31 mouse cellular contexts compared by ENCODE assay signal in genomic region chr2:24845256-24845655, GRCm38 (mm10).
"Had no signal": no experiment of that assay in that cellular context is flagged by ENCODE, and none has a peak within 500 bp of the region (broad histone marks: within the 10 kb centered on the region; RNA-seq: fewer than 3 reads in every experiment).

No protein-coding gene starts in this region.

- H3K9me3 ChIP-seq: limb, embryonic 10.5 days; limb, embryonic 12.5 days; limb, embryonic 13.5 days; limb, embryonic 15.5 days; liver, embryonic 12.5 days; liver, embryonic 13.5 days; liver, embryonic 15.5 days; lung, embryonic 15.5 days; megakaryocyte, embryonic 14.5 days; midbrain, embryonic 10.5 days; midbrain, embryonic 12.5 days; midbrain, embryonic 13.5 days; midbrain, embryonic 15.5 days; neural tube, embryonic 12.5 days had no signal

- H3K9ac ChIP-seq: limb, embryonic 12.5 days; limb, embryonic 13.5 days; limb, embryonic 15.5 days; liver, embryonic 12.5 days; liver, embryonic 13.5 days; liver, embryonic 14.5 days; liver, embryonic 15.5 days; liver, postnatal 0 days; lung, embryonic 14.5 days; lung, embryonic 15.5 days; midbrain, embryonic 12.5 days; midbrain, embryonic 13.5 days; midbrain, embryonic 15.5 days; neural tube, embryonic 12.5 days had no signal

- H3K27me3 ChIP-seq: limb, embryonic 12.5 days; limb, embryonic 13.5 days; limb, embryonic 15.5 days; liver, embryonic 12.5 days; liver, embryonic 13.5 days; liver, embryonic 15.5 days; lung, embryonic 15.5 days; megakaryocyte, embryonic 14.5 days; midbrain, embryonic 12.5 days; midbrain, embryonic 13.5 days; midbrain, embryonic 15.5 days; neural tube, embryonic 12.5 days had no signal

- H3K4me2 ChIP-seq: limb, embryonic 12.5 days; limb, embryonic 13.5 days; limb, embryonic 15.5 days; liver, embryonic 12.5 days; liver, embryonic 13.5 days; liver, embryonic 15.5 days; lung, embryonic 14.5 days; lung, embryonic 15.5 days; midbrain, embryonic 11.5 days; midbrain, embryonic 12.5 days; midbrain, embryonic 13.5 days; midbrain, embryonic 15.5 days; neural tube, embryonic 12.5 days had no signal

- H3K4me1 ChIP-seq: limb, embryonic 10.5 days; limb, embryonic 12.5 days; limb, embryonic 13.5 days; limb, embryonic 15.5 days; liver, embryonic 15.5 days; lung, embryonic 15.5 days; midbrain, embryonic 10.5 days; midbrain, embryonic 12.5 days; midbrain, embryonic 13.5 days; midbrain, embryonic 15.5 days; neural tube, embryonic 12.5 days had no signal

- DNase-seq: left cerebral cortex, postnatal 4 days; liver; liver, embryonic 13.5 days; liver, postnatal 0 days; lung, adult 18-20 months; lung, adult 2 months; lung, embryonic 14.5 days; lung, postnatal 10 days; lung, postnatal 14 days; lung, postnatal 36 days; lung, postnatal 4 days; midbrain, embryonic 14.5 days had no signal

- ATAC-seq: liver, embryonic 12.5 days; liver, postnatal 0 days; lung, postnatal 0 days; midbrain, embryonic 13.5 days; midbrain, embryonic 15.5 days; midbrain, embryonic 16.5 days had no signal

- H3K27ac ChIP-seq: limb, embryonic 10.5 days; limb, embryonic 12.5 days; limb, embryonic 13.5 days; limb, embryonic 15.5 days; liver, embryonic 12.5 days; liver, embryonic 13.5 days; liver, embryonic 14.5 days; liver, embryonic 15.5 days; lung, embryonic 15.5 days; macrophage; midbrain, embryonic 10.5 days; midbrain, embryonic 12.5 days; midbrain, embryonic 13.5 days; midbrain, embryonic 15.5 days; neural tube, embryonic 12.5 days had no signal

- H3K4me3 ChIP-seq: limb, embryonic 10.5 days; limb, embryonic 12.5 days; limb, embryonic 13.5 days; limb, embryonic 15.5 days; liver, embryonic 12.5 days; liver, embryonic 13.5 days; liver, embryonic 15.5 days; lung, embryonic 15.5 days; megakaryocyte, embryonic 14.5 days; midbrain, embryonic 10.5 days; midbrain, embryonic 12.5 days; midbrain, embryonic 13.5 days; midbrain, embryonic 15.5 days; myocyte; neural tube, embryonic 12.5 days had no signal
